Mouse (Mus musculus) G1E (cell line): Measurements from ENCODE around the gene Bora. TPM values are rescaled to one million over a fixed set of nuclear protein-coding genes. Genes with fewer than 3 reads are reported as not detected.

Experiments used
- ATAC-seq: 2 replicates; pipeline ENCODE4 v1.8.0; 2016; ENCODE audit warnings: mild to moderate bottlenecking; ENCODE audit not compliant: insufficient number of reproducible peaks, poor library complexity, low FRiP score, severe bottlenecking; ENCODE audit errors: extremely low read depth
- DNase-seq: peaks from one replicate; pipeline ENCODE4 v3.0.0; 2012; ENCODE audit warnings: low spot score
- H3K27me3 ChIP-seq: 2 replicates; pipeline ENCODE4 v1.6.1; 2012; ENCODE audit warnings: mild to moderate bottlenecking, low read length, inconsistent platforms; ENCODE audit not compliant: insufficient read depth
- H3K36me3 ChIP-seq: replicated peaks from 2 replicates; pipeline ENCODE3; 2012; ENCODE audit warnings: mild to moderate bottlenecking, inconsistent platforms
- H3K4me1 ChIP-seq: 2 replicates; pipeline ENCODE4 v1.6.1; 2012; ENCODE audit warnings: low read depth, low read length, inconsistent platforms, mixed read lengths; ENCODE audit not compliant: insufficient read depth
- H3K4me3 ChIP-seq: 2 replicates; pipeline ENCODE4 v1.5.1; 2012; ENCODE audit warnings: low read depth, mild to moderate bottlenecking, inconsistent platforms, low read length, moderate library complexity, mixed read lengths
- H3K9me3 ChIP-seq: replicated peaks from 2 replicates; pipeline ENCODE4 v1.6.1; 2012; ENCODE audit warnings: inconsistent platforms
- CTCF ChIP-seq: IDR thresholded peaks from 2 replicates; pipeline ENCODE4 v1.5.1; 2012; ENCODE audit warnings: low read depth, low read length, inconsistent platforms, mixed read lengths
- GATA1 ChIP-seq: IDR thresholded peaks from 2 replicates; pipeline ENCODE4 v1.6.1; 2012; ENCODE audit warnings: borderline replicate concordance, low read length, inconsistent platforms, mixed read lengths
- GATA2 ChIP-seq: IDR thresholded peaks from 2 replicates; pipeline ENCODE4 v1.6.1; 2012; ENCODE audit warnings: low read depth, low read length, inconsistent platforms, borderline replicate concordance
- POLR2AphosphoS5 ChIP-seq: IDR thresholded peaks from 2 replicates; pipeline ENCODE4 v1.6.1; 2012; ENCODE audit warnings: low read depth, low read length, inconsistent platforms; ENCODE audit not compliant: insufficient replicate concordance
- TAL1 ChIP-seq: conservative IDR thresholded peaks from 2 replicates; pipeline ENCODE4 v1.6.1; 2012; ENCODE audit warnings: low read depth, low read length, inconsistent platforms, mixed read lengths
- polyA plus RNA-seq: library from polyadenylated mRNA; stranded (reverse); fragments of >175 nt; gene quantifications from 2 replicates; pipeline ENCODE4 v1.2.3, GENCODE M21; 2012
- total RNA-seq, 2 experiments: library from RNA; stranded (forward) in 1 of 2; stranded (reverse) in 1 of 2; fragments of 200-1000 nt in 1 of 2; fragments of >200 nt in 1 of 2; fragmentation: Nextera tagmentation in 1 of 2; gene quantifications; 2 replicates each; pipeline ENCODE4 v1.2.3; 2014 to 2017

Gene Bora
- total and polyA plus RNA-seq, 3 experiments, result 27.0 to 189 (median 97.6) TPM

DNA sequence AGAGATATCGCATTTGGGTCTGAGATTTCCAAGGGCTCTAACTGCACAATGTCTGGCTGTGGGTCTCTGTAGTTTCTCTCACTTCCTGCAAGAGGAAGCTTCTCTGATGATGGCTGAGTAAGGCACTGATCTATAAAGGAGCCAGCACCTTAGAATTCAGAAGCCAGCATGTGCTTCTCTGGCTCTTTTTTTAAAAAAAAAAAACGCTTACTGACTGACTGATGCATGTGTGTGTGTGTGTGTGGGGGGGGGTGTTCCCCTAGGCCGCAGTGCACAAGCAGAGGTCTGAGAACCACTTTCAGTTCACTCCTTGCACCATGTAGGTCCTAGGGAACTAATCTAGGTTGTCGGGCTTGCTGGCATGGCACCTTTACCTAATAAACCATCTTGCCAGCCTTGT is 4.6 kb upstream of the Bora start:
- TF ChIP-seq GATA2 (no peak), CTCF (no peak), TAL1 (no peak), POLR2AphosphoS5 (no peak), GATA1 (no peak)
- Histone ChIP-seq H3K4me1 (peaks cover 60% of the 10 kb centered on the region), H3K4me3 (peak overlapping the region; percentile 61; the same call in 1 of the 2 replicates), H3K27me3 (no peaks in the 10 kb centered on the region), H3K36me3 (peaks cover 47% of the 10 kb centered on the region), H3K9me3 (no peaks in the 10 kb centered on the region)
- no peak for ATAC-seq
- DNase-seq, result no peak

GRCm38 (mm10) chr14:99043499-99043898 is 2.5 kb upstream of the Bora start:
- DNase-seq, result peak; percentile 27
- peak overlapping the region; percentile 95 for H3K4me3 ChIP-seq
- peak; percentile 17 for ATAC-seq
- peaks cover 42% of the 10 kb centered on the region for H3K36me3 ChIP-seq
- H3K27me3 ChIP-seq, result no peaks in the 10 kb centered on the region
- peaks cover 57% of the 10 kb centered on the region for H3K4me1 ChIP-seq
- no peaks in the 10 kb centered on the region for H3K9me3 ChIP-seq
- no peak for TF ChIP-seq TAL1
- no peak for TF ChIP-seq POLR2AphosphoS5
- no peak for TF ChIP-seq GATA1
- TF ChIP-seq GATA2, result no peak
- no peak for TF ChIP-seq CTCF

DNA sequence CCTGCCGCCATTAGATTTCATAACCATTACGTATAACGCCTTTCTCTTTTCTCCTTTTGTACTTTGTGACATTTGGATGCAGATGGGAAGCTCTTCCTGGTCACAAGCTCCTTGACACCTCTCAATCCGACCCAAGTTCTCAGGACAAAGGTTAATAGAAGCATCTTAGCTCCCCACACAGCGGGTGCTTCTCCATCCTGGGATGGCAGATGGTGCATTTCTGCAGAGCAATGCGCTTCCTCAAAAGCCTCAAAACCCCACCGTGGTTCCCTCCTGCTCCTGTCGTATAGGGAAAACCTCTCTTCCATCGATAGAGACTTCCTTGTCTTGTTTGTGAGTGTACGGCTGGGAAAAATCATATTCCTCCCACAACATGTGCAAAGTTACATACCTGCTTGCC is 1.9 kb upstream of the Bora start:
- no peak for TF ChIP-seq POLR2AphosphoS5
- TF ChIP-seq CTCF, result no peak
- no peak for TF ChIP-seq GATA2
- no peak for TF ChIP-seq GATA1
- no peak for TF ChIP-seq TAL1
- H3K4me3 ChIP-seq, result peak overlapping the region; percentile 95
- no peak for ATAC-seq
- peaks cover 58% of the 10 kb centered on the region for H3K4me1 ChIP-seq
- H3K27me3 ChIP-seq, result no peaks in the 10 kb centered on the region
- DNase-seq, result no peak
- peaks cover 42% of the 10 kb centered on the region for H3K36me3 ChIP-seq
- H3K9me3 ChIP-seq, result no peaks in the 10 kb centered on the region

- Histone ChIP-seq H3K27me3 (no peaks in the 10 kb centered on the region), H3K36me3 (peaks cover 43% of the 10 kb centered on the region), H3K4me3 (peak overlapping the region; percentile 95), H3K9me3 (no peaks in the 10 kb centered on the region), H3K4me1 (peaks cover 55% of the 10 kb centered on the region)
- DNase-seq (peak; percentile 58), ATAC-seq (peak; percentile 47)
- peak; percentile 41 for TF ChIP-seq TAL1
- no peak for TF ChIP-seq GATA2
These were observed 1.3 kb upstream of the Bora start for GRCm38 (mm10) chr14:99044718-99045117.

- H3K27me3 ChIP-seq, result no peaks in the 10 kb centered on the region
- no peak for ATAC-seq
- no peak for DNase-seq
These were observed 518 bp upstream of the Bora start for GRCm38 (mm10) chr14:99045378-99046030.

DNA sequence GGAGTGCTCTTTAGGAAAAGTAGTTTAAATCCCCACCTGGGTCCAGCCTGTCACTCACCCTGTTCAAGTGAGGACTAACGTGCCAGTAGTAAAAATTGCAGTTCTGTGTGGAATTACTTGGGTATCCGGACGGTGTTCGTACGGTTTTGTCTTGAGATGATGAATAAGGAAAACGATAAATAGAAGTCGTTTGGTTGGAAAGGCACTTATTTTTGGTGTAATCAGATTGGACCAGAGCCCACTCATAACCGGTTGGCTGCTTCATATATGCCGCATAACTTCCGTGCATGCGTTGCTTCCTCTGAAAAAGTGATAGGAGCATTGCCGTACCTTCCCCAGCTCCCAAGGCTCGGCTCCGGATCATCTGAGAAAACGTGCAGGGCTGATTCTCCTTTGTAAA is 760 bp downstream of the Bora start:
- DNase-seq (peak; percentile 49), ATAC-seq (peak; percentile 17)
- Histone ChIP-seq H3K4me1 (peaks cover 44% of the 10 kb centered on the region), H3K36me3 (peaks cover 55% of the 10 kb centered on the region), H3K9me3 (no peaks in the 10 kb centered on the region), H3K27me3 (no peaks in the 10 kb centered on the region), H3K4me3 (peak overlapping the region; percentile 95)
- TF ChIP-seq GATA2 (no peak), CTCF (no peak), GATA1 (no peak)

More at GRCm38 (mm10) chr14:99045378-99046030, 518 bp upstream of the Bora start:
- peak overlapping the region; percentile 95 for H3K4me3 ChIP-seq
- no peaks in the 10 kb centered on the region for H3K9me3 ChIP-seq
- peaks cover 52% of the 10 kb centered on the region for H3K4me1 ChIP-seq
- TF ChIP-seq POLR2AphosphoS5, result no peak
- TF ChIP-seq TAL1, result no peak
- no peak for TF ChIP-seq CTCF
- TF ChIP-seq GATA2, result no peak
- H3K36me3 ChIP-seq, result peaks cover 50% of the 10 kb centered on the region
